Mouse (Mus musculus) liver, embryonic 11.5 days (tissue): ENCODE results near the gene Rnf220. TPM values are rescaled to one million over a fixed set of nuclear protein-coding genes. Genes with fewer than 3 reads are reported as not detected.

Experiments used
- ATAC-seq: fragments of 200-750 bp; cut with Nextera tagmentation; replicated peaks from 2 replicates; pipeline ENCODE4 v1.8.0; 2017; ENCODE audit warnings: moderate number of reproducible peaks, mild to moderate bottlenecking, moderate TSS enrichment, moderate library complexity; ENCODE audit not compliant: low FRiP score
- DNase-seq: peaks from one replicate; pipeline ENCODE4 v3.0.0-alpha.2; 2017; ENCODE audit warnings: low spot score
- H3K27ac ChIP-seq: fragments of 300-500 bp; sonication (generic); 2 replicates; pipeline ENCODE4 v1.5.1; 2014; ENCODE audit warnings: mild to moderate bottlenecking, low read depth, low read length, control low read depth
- H3K27me3 ChIP-seq: fragments of 300-500 bp; sonication (generic); replicated peaks from 2 replicates; pipeline ENCODE4 v1.6.1; 2014; ENCODE audit warnings: low read length, mixed read lengths; ENCODE audit not compliant: control insufficient read depth, insufficient read depth
- H3K36me3 ChIP-seq: fragments of 300-500 bp; sonication (generic); 2 replicates; pipeline ENCODE4 v1.6.1; 2014; ENCODE audit warnings: mild to moderate bottlenecking, low read length, moderate library complexity, mixed read lengths; ENCODE audit not compliant: control insufficient read depth, insufficient read depth
- H3K4me1 ChIP-seq: fragments of 300-500 bp; sonication (generic); replicated peaks from 2 replicates; pipeline ENCODE4 v1.6.1; 2014; ENCODE audit warnings: low read length, mixed read lengths; ENCODE audit not compliant: control insufficient read depth, insufficient read depth
- H3K4me2 ChIP-seq: fragments of 300-500 bp; sonication (generic); 2 replicates; pipeline ENCODE4 v1.6.1; 2014; ENCODE audit warnings: mild to moderate bottlenecking, control low read depth, moderate library complexity
- H3K4me3 ChIP-seq: fragments of 300-500 bp; sonication (generic); 2 replicates; pipeline ENCODE4 v1.5.1; 2014; ENCODE audit warnings: low read depth, low read length, control low read depth
- H3K9ac ChIP-seq: fragments of 300-500 bp; sonication (generic); 2 replicates; pipeline ENCODE4 v1.6.1; 2014; ENCODE audit warnings: low read depth, low read length, control low read depth
- H3K9me3 ChIP-seq: fragments of 300-500 bp; sonication (generic); 2 replicates; pipeline ENCODE4 v1.6.1; 2016; ENCODE audit warnings: low read length, inconsistent platforms, mixed read lengths; ENCODE audit not compliant: control insufficient read depth
- WGBS: fragments of 180-500 bp; shearing (Covaris S2); extraction: QIAGEN DNeasy Blood & Tissue Kit; methylation state at CpG from one replicate; pipeline ENCODE4 v1.1.7; 2014; 5-methylcytosine and 5-hydroxymethylcytosine counted together
- polyA plus RNA-seq: library from polyadenylated mRNA; unstranded; fragments of >200 nt; fragmentation: Nextera tagmentation; extraction: Ambion mirVana; gene quantifications from 2 replicates; pipeline ENCODE4 v1.2.1, GENCODE M21; 2014

Gene Rnf220
- polyA plus RNA-seq, 1 experiment from 2014 or later = 70.9 TPM

GRCm38 (mm10) chr4:117390850-117391795 lies 105.7 kb downstream of the Rnf220 start:
- Histone ChIP-seq H3K9me3 (no peaks in the 10 kb centered on the region), H3K4me1 (peaks cover 19% of the 10 kb centered on the region), H3K27ac (no peak overlapping the region), H3K4me2 (peak overlapping the region; percentile 46), H3K4me3 (no peak overlapping the region), H3K9ac (no peak overlapping the region), H3K27me3 (0 out of 2 replicates have a peak, but pooled peaks cover 5% of the 10 kb centered on the region), H3K36me3 (no peaks in the 10 kb centered on the region)
- 34% methylated on average over 22 of the region's 22 CpGs for WGBS
- no peak for DNase-seq
- no peak for ATAC-seq

- 0 out of 2 replicates have a peak, but pooled peaks cover 5% of the 10 kb centered on the region for H3K27me3 ChIP-seq
These were observed 107.4 kb downstream of the Rnf220 start for GRCm38 (mm10) chr4:117389264-117390054.

GRCm38 (mm10) chr4:117385247-117385646 lies 111.6 kb downstream of the Rnf220 start:
- Histone ChIP-seq H3K4me3 (no peak overlapping the region), H3K4me1 (no peaks in the 10 kb centered on the region; the same call in 1 of the 2 replicates), H3K9me3 (no peaks in the 10 kb centered on the region), H3K36me3 (no peaks in the 10 kb centered on the region), H3K27me3 (0 out of 2 replicates have a peak, but pooled peaks cover 3% of the 10 kb centered on the region), H3K9ac (no peak overlapping the region), H3K27ac (no peak overlapping the region), H3K4me2 (no peak overlapping the region)
- no peak for ATAC-seq
- 40% methylated on average over 1 of the region's 1 CpGs for WGBS
- DNase-seq = no peak

More at GRCm38 (mm10) chr4:117389264-117390054, 107.4 kb downstream of the Rnf220 start:
- Histone ChIP-seq H3K9me3 (no peaks in the 10 kb centered on the region), H3K9ac (no peak overlapping the region), H3K4me1 (peaks cover 19% of the 10 kb centered on the region), H3K27ac (no peak overlapping the region), H3K4me2 (no peak overlapping the region), H3K4me3 (no peak overlapping the region), H3K36me3 (no peaks in the 10 kb centered on the region)
- 73% methylated on average over 14 of the region's 14 CpGs for WGBS
- no peak for DNase-seq
- no peak for ATAC-seq

GRCm38 (mm10) chr4:117381846-117382245 lies 115.0 kb downstream of the Rnf220 start:
- 84% methylated on average over 8 of the region's 8 CpGs for WGBS
- Histone ChIP-seq H3K4me2 (no peak overlapping the region), H3K9me3 (no peaks in the 10 kb centered on the region), H3K27me3 (0 out of 2 replicates have a peak, but pooled peaks cover 3% of the 10 kb centered on the region), H3K36me3 (no peaks in the 10 kb centered on the region), H3K9ac (no peak overlapping the region), H3K4me3 (no peak overlapping the region), H3K4me1 (no peaks in the 10 kb centered on the region), H3K27ac (no peak overlapping the region)
- DNase-seq (no peak), ATAC-seq (no peak)

GRCm38 (mm10) chr4:117380558-117380935 lies 116.3 kb downstream of the Rnf220 start:
- 94% methylated on average over 5 of the region's 5 CpGs for WGBS
- H3K9ac ChIP-seq = no peak overlapping the region
- no peak overlapping the region for H3K4me2 ChIP-seq
- no peaks in the 10 kb centered on the region for H3K9me3 ChIP-seq
- 0 out of 2 replicates have a peak, but pooled peaks cover 3% of the 10 kb centered on the region for H3K27me3 ChIP-seq
- ATAC-seq (no peak), DNase-seq (no peak)
- H3K36me3 ChIP-seq = no peaks in the 10 kb centered on the region
- no peak overlapping the region for H3K4me3 ChIP-seq
- H3K4me1 ChIP-seq = no peaks in the 10 kb centered on the region
- no peak overlapping the region for H3K27ac ChIP-seq

- Histone ChIP-seq H3K4me1 (no peaks in the 10 kb centered on the region; the same call in 1 of the 2 replicates), H3K9ac (no peak overlapping the region), H3K27ac (no peak overlapping the region), H3K36me3 (no peaks in the 10 kb centered on the region), H3K9me3 (no peaks in the 10 kb centered on the region), H3K4me3 (no peak overlapping the region), H3K4me2 (no peak overlapping the region), H3K27me3 (0 out of 2 replicates have a peak, but pooled peaks cover 3% of the 10 kb centered on the region)
- DNase-seq = no peak
- WGBS = 64% methylated on average over 14 of the region's 14 CpGs
- no peak for ATAC-seq
These were observed 116.9 kb downstream of the Rnf220 start for GRCm38 (mm10) chr4:117379803-117380557.

- 27% methylated on average over 10 of the region's 10 CpGs for WGBS
- H3K4me3 ChIP-seq = no peak overlapping the region; the same call in 1 of the 2 replicates
- peaks cover 16% of the 10 kb centered on the region; the same call in 1 of the 2 replicates for H3K4me1 ChIP-seq
- H3K27me3 ChIP-seq = 0 out of 2 replicates have a peak, but pooled peaks cover 2% of the 10 kb centered on the region
- no peaks in the 10 kb centered on the region for H3K36me3 ChIP-seq
- DNase-seq (no peak), ATAC-seq (no peak)
- H3K4me2 ChIP-seq = peak overlapping the region; percentile 29
- H3K9me3 ChIP-seq = no peaks in the 10 kb centered on the region
- H3K27ac ChIP-seq = no peak overlapping the region
- no peak overlapping the region for H3K9ac ChIP-seq
These were observed 122.7 kb downstream of the Rnf220 start for GRCm38 (mm10) chr4:117374078-117374540.
